Mouse (Mus musculus) midbrain, embryonic 13.5 days (tissue): ENCODE results near the gene Efcab3. TPM values are rescaled to one million over a fixed set of nuclear protein-coding genes. Genes with fewer than 3 reads are reported as not detected.

ENCODE experiments used
- ATAC-seq: fragments of 200-750 bp; cut with Nextera tagmentation; 2 replicates; pipeline ENCODE4 v1.8.0; 2017; ENCODE audit warnings: mild to moderate bottlenecking, moderate TSS enrichment, moderate library complexity
- H3K27ac ChIP-seq: fragments of 300-500 bp; sonication (generic); 2 replicates; pipeline ENCODE4 v1.5.1; 2015; ENCODE audit warnings: inconsistent platforms, mild to moderate bottlenecking, moderate library complexity
- H3K27me3 ChIP-seq: fragments of 300-500 bp; sonication (generic); 2 replicates; pipeline ENCODE4 v1.6.1; 2015; ENCODE audit warnings: mild to moderate bottlenecking, inconsistent platforms
- H3K36me3 ChIP-seq: fragments of 300-500 bp; sonication (generic); 2 replicates; pipeline ENCODE4 v1.6.1; 2015; ENCODE audit warnings: mild to moderate bottlenecking, inconsistent platforms
- H3K4me1 ChIP-seq: fragments of 300-500 bp; sonication (generic); replicated peaks from 2 replicates; pipeline ENCODE4 v1.6.1; 2015; ENCODE audit warnings: inconsistent platforms
- H3K4me2 ChIP-seq: fragments of 300-500 bp; sonication (generic); replicated peaks from 2 replicates; pipeline ENCODE4 v1.6.1; 2015; ENCODE audit warnings: moderate library complexity, mild to moderate bottlenecking, inconsistent platforms
- H3K4me3 ChIP-seq: fragments of 300-500 bp; sonication (generic); replicated peaks from 2 replicates; pipeline ENCODE4 v1.5.1; 2015; ENCODE audit warnings: mild to moderate bottlenecking, inconsistent platforms
- H3K9ac ChIP-seq: fragments of 300-500 bp; sonication (generic); replicated peaks from 2 replicates; pipeline ENCODE4 v1.6.1; 2015; ENCODE audit warnings: mild to moderate bottlenecking, inconsistent platforms
- H3K9me3 ChIP-seq: fragments of 300-500 bp; sonication (generic); 2 replicates; pipeline ENCODE4 v1.6.1; 2016; ENCODE audit warnings: mild to moderate bottlenecking, inconsistent platforms
- WGBS: fragments of 180-500 bp; shearing (Covaris S2); methylation state at CpG from one replicate; pipeline ENCODE4 v1.1.7; 2015; 5-methylcytosine and 5-hydroxymethylcytosine counted together
- polyA plus RNA-seq: library from polyadenylated mRNA; unstranded; fragments of >200 nt; fragmentation: Nextera tagmentation; extraction: Ambion mirVana; gene quantifications from 2 replicates; pipeline ENCODE4 v1.2.1, GENCODE M21; 2015

Gene Efcab3
- polyA plus RNA-seq, 1 experiment from 2014 or later: not detected

GRCm38 (mm10) chr11:105164516-105165510 lies 101.4 kb downstream of the Efcab3 start:
- ATAC-seq: no peak
- 86% methylated on average over 69 of the region's 69 CpGs for WGBS
- H3K4me1 ChIP-seq: no peaks in the 10 kb centered on the region
- H3K9ac ChIP-seq: no peak overlapping the region
- H3K4me2 ChIP-seq: no peak overlapping the region
- H3K27ac ChIP-seq: no peak overlapping the region
- no peaks in the 10 kb centered on the region for H3K27me3 ChIP-seq
- no peaks in the 10 kb centered on the region for H3K36me3 ChIP-seq
- no peak overlapping the region for H3K4me3 ChIP-seq
- peaks cover 20% of the 10 kb centered on the region for H3K9me3 ChIP-seq

- Histone ChIP-seq H3K4me3 (no peak overlapping the region), H3K9ac (no peak overlapping the region), H3K27ac (no peak overlapping the region), H3K36me3 (no peaks in the 10 kb centered on the region), H3K9me3 (peaks cover 20% of the 10 kb centered on the region), H3K4me2 (no peak overlapping the region), H3K4me1 (no peaks in the 10 kb centered on the region), H3K27me3 (no peaks in the 10 kb centered on the region)
- no peak for ATAC-seq
- WGBS: 90% methylated on average over 10 of the region's 10 CpGs
These were observed 103.4 kb downstream of the Efcab3 start for GRCm38 (mm10) chr11:105166780-105167179.

Other genes starting within 250 kb of the Efcab3 start
- gene Mettl2, start 62.8 kb downstream of the Efcab3 start, polyA plus RNA-seq: 32.0 and 34.5 TPM in 2 replicates
- gene Gm10842, start 83.3 kb downstream of the Efcab3 start, polyA plus RNA-seq: not detected in 2 replicates
- gene Tlk2, start 115.2 kb downstream of the Efcab3 start, polyA plus RNA-seq: 23.6 and 24.7 TPM in 2 replicates
- 5.0 and 5.3 TPM in 2 replicates for gene Mrc2, start 229.1 kb downstream of the Efcab3 start, polyA plus RNA-seq